Mouse (Mus musculus) midbrain, embryonic 14.5 days (tissue): Measurements from ENCODE around the gene Etnk2. TPM values are rescaled to one million over a fixed set of nuclear protein-coding genes. Genes with fewer than 3 reads are reported as not detected.

Source experiments
- ATAC-seq: fragments of 200-750 bp; cut with Nextera tagmentation; 2 replicates; pipeline ENCODE4 v1.8.0; 2017; ENCODE audit warnings: moderate number of reproducible peaks, moderate library complexity; ENCODE audit not compliant: low FRiP score, low TSS enrichment
- DNase-seq: peaks from one replicate; pipeline ENCODE4 v3.0.0-alpha.2; 2015
- H3K27ac ChIP-seq: fragments of 300-500 bp; sonication (generic); replicated peaks from 2 replicates; pipeline ENCODE4 v1.5.1; 2014; ENCODE audit warnings: mild to moderate bottlenecking, low read depth, low read length, moderate library complexity
- H3K27me3 ChIP-seq: fragments of 300-500 bp; sonication (generic); 2 replicates; pipeline ENCODE4 v1.6.1; 2014; ENCODE audit warnings: low read length, control low read depth, mixed read lengths; ENCODE audit not compliant: control insufficient read depth, insufficient read depth
- H3K36me3 ChIP-seq: fragments of 300-500 bp; sonication (generic); 2 replicates; pipeline ENCODE4 v1.6.1; 2014; ENCODE audit warnings: low read length, control low read depth; ENCODE audit not compliant: control insufficient read depth, insufficient read depth
- H3K4me1 ChIP-seq: fragments of 300-500 bp; sonication (generic); 2 replicates; pipeline ENCODE4 v1.6.1; 2014; ENCODE audit warnings: mild to moderate bottlenecking, antibody characterized with exemption, low read length, control low read depth; ENCODE audit not compliant: control insufficient read depth, insufficient read depth
- H3K4me2 ChIP-seq: fragments of 300-500 bp; sonication (generic); 2 replicates; pipeline ENCODE4 v1.6.1; 2014; ENCODE audit warnings: mild to moderate bottlenecking, low read length, moderate library complexity
- H3K4me3 ChIP-seq: fragments of 300-500 bp; sonication (generic); replicated peaks from 2 replicates; pipeline ENCODE4 v1.5.1; 2014; ENCODE audit warnings: low read depth, low read length
- H3K9ac ChIP-seq: fragments of 300-500 bp; sonication (generic); replicated peaks from 2 replicates; pipeline ENCODE4 v1.6.1; 2014; ENCODE audit warnings: mild to moderate bottlenecking, low read length, moderate library complexity
- H3K9me3 ChIP-seq: fragments of 300-500 bp; sonication (generic); 2 replicates; pipeline ENCODE4 v1.6.1; 2016; ENCODE audit warnings: low read length, control low read depth, mixed read lengths; ENCODE audit not compliant: control insufficient read depth
- WGBS: fragments of 180-500 bp; shearing (Covaris S2); extraction: QIAGEN DNeasy Blood & Tissue Kit; methylation state at CpG from one replicate; pipeline ENCODE4 v1.1.7; 2014; 5-methylcytosine and 5-hydroxymethylcytosine counted together
- polyA plus RNA-seq: library from polyadenylated mRNA; unstranded; fragments of >200 nt; fragmentation: Nextera tagmentation; extraction: Ambion mirVana; gene quantifications from 2 replicates; pipeline ENCODE4 v1.2.1, GENCODE M21; 2014

Gene Etnk2
- polyA plus RNA-seq, 1 experiment from 2014 or later = 11.2 TPM

DNA sequence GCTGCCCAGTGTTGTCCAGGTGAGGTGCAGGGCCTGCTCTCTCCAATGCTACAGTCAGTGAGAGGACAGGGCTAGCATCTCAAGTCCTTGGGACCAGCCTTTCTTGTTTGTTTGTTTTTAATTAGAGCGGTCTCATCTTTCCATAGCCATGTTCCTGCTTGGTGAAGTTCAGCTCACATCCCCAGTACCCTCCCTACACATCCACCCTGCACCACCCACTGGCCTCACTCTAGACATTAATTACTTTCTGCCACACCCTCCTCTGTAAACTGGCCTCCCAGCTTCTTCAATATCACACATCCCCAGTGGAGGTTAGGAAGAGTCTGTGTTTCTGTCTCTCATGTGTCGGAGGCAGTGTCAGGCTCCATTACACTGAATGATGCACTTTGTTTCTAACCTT, 19.0 kb upstream of the Etnk2 start:
- Histone ChIP-seq H3K4me3 (no peak overlapping the region), H3K27me3 (no peaks in the 10 kb centered on the region), H3K4me1 (no peaks in the 10 kb centered on the region), H3K27ac (no peak overlapping the region), H3K4me2 (no peak overlapping the region), H3K36me3 (no peaks in the 10 kb centered on the region), H3K9ac (no peak overlapping the region), H3K9me3 (no peaks in the 10 kb centered on the region)
- WGBS = 95% methylated on average over 2 of the region's 2 CpGs
- ATAC-seq = no peak
- DNase-seq = no peak

DNA sequence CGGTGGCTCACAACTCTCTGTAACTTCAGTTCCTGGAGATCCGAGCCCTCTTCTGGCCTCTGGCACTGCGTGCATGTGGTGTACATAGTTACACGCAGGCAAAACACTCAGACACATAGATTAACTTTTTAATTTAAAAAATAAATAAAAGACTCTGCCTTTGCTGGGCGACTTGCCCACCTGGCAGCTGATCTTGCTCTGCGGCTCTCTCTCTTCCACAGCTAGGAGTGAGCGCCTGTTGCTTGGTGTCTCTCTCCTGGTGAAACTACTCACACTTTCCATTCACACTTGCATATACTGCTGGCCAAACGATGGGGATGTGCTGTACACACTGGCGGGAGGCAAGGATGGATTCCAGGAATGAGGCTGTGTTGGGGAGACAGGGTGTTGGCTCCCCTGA, 16.8 kb upstream of the Etnk2 start:
- Histone ChIP-seq H3K27ac (no peak overlapping the region), H3K4me1 (0 out of 2 replicates have a peak, but pooled peaks cover 4% of the 10 kb centered on the region), H3K36me3 (no peaks in the 10 kb centered on the region), H3K4me2 (no peak overlapping the region), H3K9me3 (no peaks in the 10 kb centered on the region), H3K4me3 (no peak overlapping the region), H3K27me3 (no peaks in the 10 kb centered on the region), H3K9ac (no peak overlapping the region)
- DNase-seq = no peak
- WGBS = 91% methylated on average over 9 of the region's 9 CpGs
- ATAC-seq = no peak

DNA sequence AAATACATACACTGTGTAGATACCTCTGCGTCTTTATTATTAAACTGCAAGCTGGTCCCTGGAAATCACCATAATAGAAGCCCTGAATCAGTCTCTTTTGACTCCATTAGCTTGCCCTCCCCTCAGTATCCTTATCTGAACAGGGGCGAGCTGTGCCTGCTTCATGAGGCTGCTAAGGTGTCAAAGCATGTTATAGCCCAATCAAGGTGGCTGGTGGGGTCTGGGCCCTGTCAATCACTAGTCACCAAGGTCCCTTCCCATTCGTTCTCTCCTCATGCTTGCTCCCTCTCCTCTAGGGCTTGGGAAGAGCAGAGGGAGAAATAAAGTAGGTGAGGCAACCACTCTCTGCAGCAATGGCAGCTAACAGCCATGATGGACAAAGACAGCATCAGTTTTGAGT, 16.1 kb upstream of the Etnk2 start:
- WGBS = 80% methylated on average over 3 of the region's 3 CpGs
- Histone ChIP-seq H3K4me3 (no peak overlapping the region), H3K9ac (no peak overlapping the region), H3K4me1 (0 out of 2 replicates have a peak, but pooled peaks cover 4% of the 10 kb centered on the region), H3K4me2 (no peak overlapping the region), H3K27ac (no peak overlapping the region), H3K9me3 (no peaks in the 10 kb centered on the region), H3K36me3 (no peaks in the 10 kb centered on the region), H3K27me3 (no peaks in the 10 kb centered on the region)
- no peak for ATAC-seq
- no peak for DNase-seq

DNA sequence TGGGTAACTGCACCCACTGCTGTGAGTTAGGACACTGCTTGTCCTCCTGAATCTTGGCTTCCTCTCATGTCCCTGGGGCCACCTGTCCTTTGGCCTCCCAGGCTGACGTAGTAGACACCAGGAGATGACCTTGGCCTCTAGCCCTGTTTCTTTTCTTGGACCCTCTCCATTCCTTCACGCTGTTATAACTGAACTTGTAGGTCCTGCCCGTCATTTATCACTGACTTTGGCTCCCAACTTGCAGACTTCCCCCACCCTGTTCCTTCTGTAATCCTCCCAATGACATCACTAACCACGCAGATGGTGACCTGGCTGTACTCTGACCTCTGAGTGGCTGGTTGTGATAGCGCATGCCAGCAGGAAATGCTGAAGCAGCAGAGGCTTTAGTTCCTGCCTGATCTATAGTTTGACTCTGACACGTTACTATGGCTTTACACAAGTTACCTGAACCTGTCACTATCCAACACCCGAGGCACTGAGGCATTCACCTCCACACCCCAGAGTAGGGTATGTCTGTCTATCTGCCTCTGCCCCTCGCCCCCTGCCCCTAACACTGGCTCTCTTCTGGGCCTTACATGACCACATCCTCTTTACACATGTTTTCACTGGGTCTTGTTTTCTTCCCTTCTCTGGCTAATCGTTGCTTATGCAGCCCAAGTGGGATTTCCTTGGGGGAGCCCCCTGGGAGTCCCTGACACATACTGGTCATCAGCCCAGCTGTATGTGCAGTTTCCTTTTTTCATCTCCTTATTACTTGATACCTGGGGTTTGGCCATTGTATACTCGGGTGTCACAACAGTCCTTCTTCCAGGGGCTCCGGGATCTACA, 15.5 kb upstream of the Etnk2 start:
- no peak overlapping the region for H3K4me2 ChIP-seq
- no peak overlapping the region for H3K9ac ChIP-seq
- H3K27ac ChIP-seq = no peak overlapping the region
- H3K27me3 ChIP-seq = no peaks in the 10 kb centered on the region
- no peaks in the 10 kb centered on the region for H3K9me3 ChIP-seq
- no peaks in the 10 kb centered on the region for H3K36me3 ChIP-seq
- DNase-seq (no peak), ATAC-seq (no peak)
- 80% methylated on average over 11 of the region's 11 CpGs for WGBS
- H3K4me1 ChIP-seq = 0 out of 2 replicates have a peak, but pooled peaks cover 4% of the 10 kb centered on the region
- no peak overlapping the region for H3K4me3 ChIP-seq

DNA sequence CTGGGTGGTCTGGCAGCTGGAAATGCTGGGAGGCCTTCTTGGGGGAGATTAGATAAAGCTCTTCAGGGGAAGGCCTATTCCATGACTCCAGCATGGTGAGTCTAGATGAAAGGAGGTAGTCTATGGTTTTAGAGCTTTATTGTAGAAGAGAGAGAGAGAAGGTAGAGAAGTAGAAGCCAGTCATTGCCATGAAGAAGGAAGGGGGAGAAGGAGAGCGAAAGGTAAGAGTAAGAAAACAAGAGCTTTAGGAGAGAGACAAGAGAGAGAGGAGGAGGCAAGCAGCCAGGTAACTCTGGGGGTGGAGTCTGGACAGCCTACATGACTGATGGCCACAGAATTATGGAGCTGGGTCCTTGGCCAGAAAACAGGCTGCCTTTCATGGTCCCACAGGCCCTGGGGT, 13.2 kb upstream of the Etnk2 start, which contains the start of gene Ren1:
Gene Ren1, plus strand, starts transcription at position 301 of the 400 bp plus-strand sequence.
- Histone ChIP-seq H3K4me2 (no peak within 1 kb of the TSS), H3K27ac (no peak within 1 kb of the TSS), H3K27me3 (no peaks in the 10 kb centered on the region), H3K4me3 (no peak within 1 kb of the TSS), H3K9ac (no peak within 1 kb of the TSS), H3K4me1 (0 out of 2 replicates have a peak, but pooled peaks cover 4% of the 10 kb centered on the region), H3K9me3 (no peaks in the 10 kb centered on the region), H3K36me3 (no peaks in the 10 kb centered on the region)
- ATAC-seq (no peak), DNase-seq (no peak)
- 96% methylated on average over 1 of the region's 1 CpGs for WGBS

DNA sequence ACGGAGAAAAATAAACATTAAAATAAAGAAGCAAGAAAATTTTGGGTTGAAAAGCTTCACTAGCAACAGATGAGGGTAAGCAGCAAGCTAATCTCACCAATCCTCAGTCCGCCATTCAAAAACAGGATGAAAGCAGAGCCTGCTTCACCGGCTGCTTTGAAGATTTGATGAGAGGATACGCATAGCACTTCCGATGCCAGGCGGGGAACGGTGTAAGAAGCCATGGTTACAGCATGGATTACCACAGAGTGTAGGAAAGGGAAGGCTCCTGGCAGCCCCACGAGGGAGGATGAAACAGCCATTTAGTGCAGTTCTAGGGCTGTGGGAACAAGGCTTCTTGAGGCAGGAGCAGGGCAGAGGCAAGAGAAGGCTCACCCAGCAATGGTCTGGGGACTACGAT, 11.6 kb upstream of the Etnk2 start:
- H3K27ac ChIP-seq = no peak overlapping the region
- no peaks in the 10 kb centered on the region for H3K27me3 ChIP-seq
- ATAC-seq = no peak
- H3K36me3 ChIP-seq = no peaks in the 10 kb centered on the region
- peak; percentile 63 for DNase-seq
- no peak overlapping the region for H3K4me3 ChIP-seq
- WGBS = 29% methylated on average over 9 of the region's 9 CpGs
- no peak overlapping the region for H3K4me2 ChIP-seq
- 0 out of 2 replicates have a peak, but pooled peaks cover 4% of the 10 kb centered on the region for H3K4me1 ChIP-seq
- no peaks in the 10 kb centered on the region for H3K9me3 ChIP-seq
- H3K9ac ChIP-seq = no peak overlapping the region

DNA sequence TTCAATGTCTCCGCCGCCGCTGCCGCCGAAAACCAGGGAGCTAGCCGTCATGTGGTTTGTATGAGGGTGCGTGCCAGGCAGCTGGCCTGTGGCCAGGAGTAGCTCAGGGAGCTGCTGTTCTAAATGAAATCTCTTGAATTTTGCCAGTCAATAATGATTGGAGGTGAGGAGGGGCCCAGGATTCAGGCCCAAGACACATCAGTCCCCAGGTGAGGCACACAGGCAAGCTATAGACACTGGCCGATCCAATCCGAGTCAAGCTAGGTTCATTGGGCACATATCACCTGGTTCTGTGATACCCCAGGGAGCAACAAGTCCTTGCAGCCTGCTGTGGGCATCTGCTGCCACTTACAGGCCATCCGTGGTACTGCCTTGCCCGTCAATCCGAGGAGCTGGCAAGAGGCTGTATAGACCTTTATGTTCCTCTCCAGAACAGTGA, 10.0 kb upstream of the Etnk2 start:
- ATAC-seq (peak; percentile 62; the same call in 1 of the 2 replicates), DNase-seq (peak; percentile 85)
- Histone ChIP-seq H3K9me3 (no peaks in the 10 kb centered on the region), H3K4me2 (no peak overlapping the region), H3K27me3 (no peaks in the 10 kb centered on the region), H3K9ac (no peak overlapping the region), H3K27ac (no peak overlapping the region), H3K4me3 (no peak overlapping the region), H3K36me3 (no peaks in the 10 kb centered on the region), H3K4me1 (0 out of 2 replicates have a peak, but pooled peaks cover 4% of the 10 kb centered on the region)
- 49% methylated on average over 12 of the region's 12 CpGs for WGBS

DNA sequence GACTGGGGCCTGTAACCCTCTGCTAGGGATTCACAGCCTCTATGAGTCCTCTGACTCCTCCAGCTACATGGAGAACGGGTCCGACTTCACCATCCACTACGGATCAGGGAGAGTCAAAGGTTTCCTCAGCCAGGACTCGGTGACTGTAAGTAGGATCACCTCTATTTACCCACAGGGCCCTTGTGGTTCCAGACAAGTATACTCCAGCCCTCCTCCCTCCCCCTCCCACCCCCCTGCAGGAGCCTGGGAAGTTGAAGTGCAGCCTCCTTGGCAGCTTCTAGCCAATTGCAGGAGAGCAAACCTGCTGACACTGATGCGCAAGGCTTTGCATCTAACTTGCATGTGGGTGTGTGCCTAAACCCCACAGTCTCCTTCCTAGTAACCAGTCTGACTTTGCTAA, 7.9 kb upstream of the Etnk2 start:
- Histone ChIP-seq H3K9ac (no peak overlapping the region), H3K4me1 (0 out of 2 replicates have a peak, but pooled peaks cover 4% of the 10 kb centered on the region), H3K4me3 (no peak overlapping the region), H3K36me3 (no peaks in the 10 kb centered on the region), H3K9me3 (no peaks in the 10 kb centered on the region), H3K27me3 (no peaks in the 10 kb centered on the region), H3K27ac (no peak overlapping the region), H3K4me2 (no peak overlapping the region)
- 48% methylated on average over 5 of the region's 5 CpGs for WGBS
- DNase-seq (no peak), ATAC-seq (no peak)

DNA sequence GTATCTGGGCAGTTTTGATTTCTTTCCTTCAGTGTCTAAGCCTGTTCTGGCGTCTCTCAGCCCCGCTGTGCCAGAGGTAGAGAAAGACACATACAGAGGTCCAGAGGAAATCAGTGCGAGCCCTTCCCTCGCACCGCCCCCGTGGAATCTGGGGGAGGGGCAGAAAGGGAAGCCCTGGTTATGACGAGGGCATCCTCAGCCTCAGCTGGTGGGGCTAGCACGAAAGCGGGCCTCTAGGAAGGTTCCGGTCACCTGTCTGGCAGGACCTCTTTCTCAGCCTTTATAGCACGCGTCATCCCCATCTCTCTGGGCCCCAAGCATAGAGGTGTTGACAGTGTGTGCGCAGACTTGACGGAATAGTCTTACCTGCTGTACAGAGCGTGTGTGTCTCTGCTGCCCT, 7.5 kb upstream of the Etnk2 start:
- H3K4me2 ChIP-seq = no peak overlapping the region
- WGBS = 63% methylated on average over 15 of the region's 15 CpGs
- 0 out of 2 replicates have a peak, but pooled peaks cover 4% of the 10 kb centered on the region for H3K4me1 ChIP-seq
- DNase-seq = no peak
- no peaks in the 10 kb centered on the region for H3K27me3 ChIP-seq
- H3K4me3 ChIP-seq = no peak overlapping the region
- H3K9me3 ChIP-seq = no peaks in the 10 kb centered on the region
- no peak overlapping the region for H3K9ac ChIP-seq
- H3K27ac ChIP-seq = no peak overlapping the region
- no peak for ATAC-seq
- H3K36me3 ChIP-seq = no peaks in the 10 kb centered on the region
